9 mouse cellular contexts compared by ENCODE assay signal in genomic region chr6:72989028-72989736, GRCm38 (mm10). TPM values are rescaled to one million over a fixed set of nuclear protein-coding genes. Genes with fewer than 3 reads are reported as not detected.
DNase-seq lines count a peak whose midpoint lies in the region; ATAC-seq and TF ChIP-seq lines count a peak whose summit lies in the region.
"Had no signal": no experiment of that assay in that cellular context is flagged by ENCODE, and none has a peak within 500 bp of the region (broad histone marks: within the 10 kb centered on the region; RNA-seq: fewer than 3 reads in every experiment).

No protein-coding gene starts in this region.

- H3K4me3 ChIP-seq in left cerebral cortex, adult 2 months: no peak overlapping the region
- H3K4me3 ChIP-seq in cerebellum, adult 2 months (replicated peaks; ENCODE audit: insufficient read depth, low read depth, low read length): no peak overlapping the region
- H3K4me3 ChIP-seq in myocyte: no peak overlapping the region
- H3K4me3 ChIP-seq: hindbrain, embryonic 15.5 days had no signal

- H3K27me3 ChIP-seq in cerebellum, adult 2 months (ENCODE audit: control insufficient read depth, insufficient read depth, low read length): no peaks in the 10 kb centered on the region; the same call in 1 of the 2 replicates
- no peaks in the 10 kb centered on the region for H3K27me3 ChIP-seq in myocyte (ENCODE audit: control insufficient read depth, insufficient read depth, insufficient read length)
- H3K27me3 ChIP-seq: hindbrain, embryonic 15.5 days had no signal

- no peaks in the 10 kb centered on the region for H3K79me2 ChIP-seq in myocyte (ENCODE audit: control insufficient read depth, insufficient read depth)

- peak overlapping the region; percentile 40 for H3K4me2 ChIP-seq in myocyte (ENCODE audit: low read depth)
- H3K4me2 ChIP-seq: hindbrain, embryonic 15.5 days had no signal

- 24% methylated on average over 7 of the region's 7 CpGs for WGBS in cerebellum, adult 2 months

- H3K36me3 ChIP-seq in myocyte (ENCODE audit: control insufficient read depth, insufficient read depth): no peaks in the 10 kb centered on the region
- H3K36me3 ChIP-seq: hindbrain, embryonic 15.5 days had no signal

- peak; percentile 57 for ATAC-seq in granulocyte monocyte progenitor cell, adult 5-6 weeks (replicated peaks; ENCODE audit: poor library complexity, severe bottlenecking)

- no peak for TF ChIP-seq CTCF in left cerebral cortex, adult 2 months (IDR thresholded peaks at IDR 0.05)
- no peak for TF ChIP-seq CTCF in cerebellum, adult 2 months (IDR thresholded peaks at IDR 0.05; ENCODE audit: borderline replicate concordance, insufficient read depth, low read depth, low read length)

- intact Hi-C loops in left cerebral cortex, postnatal 4 days (cut with DNase I): no loop called here
- intact Hi-C loops in left cerebral cortex, adult 2 months (cut with DNase I): no loop called here
- intact Hi-C loops in heart, postnatal 36 days (cut with DNase I): no loop called here
- intact Hi-C loops in heart, postnatal 25 days (cut with DNase I): no loop called here

- no peak overlapping the region for H3K27ac ChIP-seq in left cerebral cortex, adult 2 months
- H3K27ac ChIP-seq in cerebellum, adult 2 months (ENCODE audit: insufficient read depth, low read length): no peak overlapping the region
- H3K27ac ChIP-seq: hindbrain, embryonic 15.5 days had no signal

- H3K4me1 ChIP-seq in cerebellum, adult 2 months (ENCODE audit: control insufficient read depth, insufficient read depth, low read length): peaks cover 5% of the 10 kb centered on the region; the same call in 1 of the 2 replicates
- H3K4me1 ChIP-seq: hindbrain, embryonic 15.5 days had no signal

- peak; percentile 75 for DNase-seq in left cerebral cortex, postnatal 4 days
- no peak for DNase-seq in left cerebral cortex, adult 2 months (ENCODE audit: extremely low spot score in 1 of 2, low spot score in 2 of 2)
- peak; percentile 63 to 77 for DNase-seq in cerebellum, adult 2 months
- DNase-seq in heart, postnatal 36 days: no peak
- no peak for DNase-seq in frontal cortex, adult 2 months (ENCODE audit: extremely low spot score in 1 of 2, low spot score in 1 of 2)
- no peak for DNase-seq in heart, postnatal 25 days (ENCODE audit: low spot score)

- TF ChIP-seq POLR2A in cerebellum, adult 2 months (IDR thresholded peaks at IDR 0.05; ENCODE audit: borderline replicate concordance, insufficient read depth, low read length): no peak
- TF ChIP-seq POLR2A in myocyte (IDR thresholded peaks at IDR 0.05; ENCODE audit: insufficient read length, low read depth): no peak

- H3ac ChIP-seq in myocyte (ENCODE audit: control insufficient read depth, insufficient read length): no peak overlapping the region

TF ChIP-seq in myocyte, 11 proteins besides CTCF, POLR2A, EP300 and RAD21:
- TF ChIP-seq MYOG (IDR thresholded peaks at IDR 0.05; ENCODE audit: control insufficient read depth in 1 of 3, insufficient read depth in 1 of 3, insufficient read length in 2 of 3, low read depth in 2 of 3) (peak in 2 of 3 experiments; percentile 97 to 99), REST (IDR thresholded peaks at IDR 0.05; ENCODE audit: insufficient read depth, insufficient read length) (no peak), TCF12 (IDR thresholded peaks at IDR 0.05; ENCODE audit: insufficient read depth, poor library complexity, severe bottlenecking) (peak; percentile 68), CEBPB (IDR thresholded peaks at IDR 0.05; ENCODE audit: insufficient read depth, poor library complexity, severe bottlenecking) (peak; percentile 61; the same call in 1 of the 2 replicates), USF1 (IDR thresholded peaks at IDR 0.05; ENCODE audit: low read depth) (no peak), MAX (IDR thresholded peaks at IDR 0.05; ENCODE audit: low read depth) (no peak), POLR2AphosphoS2 (IDR thresholded peaks at IDR 0.05; ENCODE audit: insufficient read length, low read depth) (no peak), E2F4 (IDR thresholded peaks at IDR 0.05; ENCODE audit: insufficient read depth) (no peak), TCF3 (IDR thresholded peaks at IDR 0.05; ENCODE audit: insufficient read length, low read depth) (peak; percentile 81), SRF (IDR thresholded peaks at IDR 0.05; ENCODE audit: control insufficient read depth, insufficient read length, low read depth) (no peak), MYOD1 (IDR thresholded peaks at IDR 0.05; ENCODE audit: control insufficient read depth in 1 of 3, insufficient read length in 2 of 3, low read depth in 2 of 3) (peak; percentile 1 to 96 (median 96))

RNA-seq across cellular contexts. Expression of gene Tmsb10, which starts 30.6 kb away (rescaled TPM):
- 1,000 to 10,000 TPM; 2,786 to 2,903 TPM for total RNA-seq in left cerebral cortex, postnatal 4 days (2021)
- 100 to 1,000 TPM; 429 to 476 TPM for total RNA-seq in left cerebral cortex, adult 2 months (2021)
- 221 and 264 TPM in 2 replicates for polyA plus RNA-seq in cerebellum, adult 2 months (2012; rRNA removed)
- total RNA-seq in granulocyte monocyte progenitor cell, adult 5-6 weeks (2014; fragmentation: Nextera tagmentation): 601 and 668 TPM in 2 replicates
- total RNA-seq in granulocyte monocyte progenitor cell, adult 5-6 weeks (2017): 357 and 410 TPM in 2 replicates
- polyA plus RNA-seq in myocyte (2012; fragmentation: generic; extraction: Trizol): 6,677 TPM
- 100 to 1,000 TPM; 112 to 120 TPM for total RNA-seq in heart, postnatal 36 days (2021)
- 603 and 636 TPM in 2 replicates for polyA plus RNA-seq in frontal cortex, adult 2 months (2012; rRNA removed)
- 100 to 1,000 TPM; 126 to 128 TPM for total RNA-seq in heart, postnatal 25 days (2021)

Comparison
In these comparisons a context has a peak if more than half of its experiments do, and no peak if none do; other contexts are left out.
1. DNase-seq: peak in left cerebral cortex, postnatal 4 days (single experiment) and cerebellum, adult 2 months (2 of 2); none in left cerebral cortex, adult 2 months (0 of 2), heart, postnatal 36 days (0 of 2), frontal cortex, adult 2 months (0 of 2) and heart, postnatal 25 days (single experiment).
2. RNA of gene Tmsb10, which starts 30.6 kb away (total RNA-seq): 2,786 to 2,903 TPM in left cerebral cortex, postnatal 4 days; 357 to 668 TPM in granulocyte monocyte progenitor cell, adult 5-6 weeks, 429 to 476 TPM in left cerebral cortex, adult 2 months, 126 to 128 TPM in heart, postnatal 25 days and 112 to 120 TPM in heart, postnatal 36 days; every median in the first group is over 4 times any median in the second.